Mouse (Mus musculus) brain, embryonic 14.5 days (tissue): Measurements from ENCODE around the gene Dynll1.

Experiments used
- CTCF ChIP-seq: fragments of 200-500 bp; IDR thresholded peaks from 2 replicates; pipeline ENCODE4 v1.5.1; 2012; ENCODE audit warnings: inconsistent platforms, mild to moderate bottlenecking, moderate library complexity, borderline replicate concordance; ENCODE audit not compliant: insufficient read depth, insufficient read length; ENCODE audit errors: extremely low read depth
- POLR2A ChIP-seq: fragments of 200-500 bp; IDR thresholded peaks from 2 replicates; pipeline ENCODE4 v1.6.1; 2012; ENCODE audit warnings: mild to moderate bottlenecking, inconsistent platforms, borderline replicate concordance; ENCODE audit not compliant: poor library complexity, insufficient read depth, insufficient read length, severe bottlenecking; ENCODE audit errors: extremely low read depth

DNA sequence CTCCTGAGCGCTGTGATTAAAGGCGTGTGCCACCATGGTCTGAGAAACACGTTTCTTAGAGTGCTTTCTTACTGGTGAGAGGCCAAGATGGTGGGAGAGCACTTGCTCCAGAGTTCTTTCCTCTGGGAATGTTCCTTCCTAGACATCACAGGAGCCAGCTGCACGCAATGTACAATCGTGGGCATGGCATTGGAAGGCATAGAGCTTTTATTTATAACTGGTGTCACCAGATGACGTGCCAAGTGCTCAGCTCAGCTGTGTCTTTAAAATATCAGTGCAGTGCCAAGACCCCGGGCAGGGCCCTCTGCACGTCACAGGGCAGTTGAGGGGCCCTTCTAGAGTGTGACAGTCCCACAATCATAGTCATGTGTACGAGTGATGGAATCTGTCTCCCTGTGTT is 30.2 kb upstream of the Dynll1 start:
- TF ChIP-seq CTCF (no peak), POLR2A (no peak)
